24 mouse cellular contexts compared by ENCODE assay signal in genomic region chrX:99011281-99011680, GRCm38 (mm10). TPM values are rescaled to one million over a fixed set of nuclear protein-coding genes. Genes with fewer than 3 reads are reported as not detected.
DNase-seq lines count a peak whose midpoint lies in the region; TF ChIP-seq lines count a peak whose summit lies in the region.
"Had no signal": no experiment of that assay in that cellular context is flagged by ENCODE, and none has a peak within 500 bp of the region (broad histone marks: within the 10 kb centered on the region; RNA-seq: fewer than 3 reads in every experiment).

No protein-coding gene starts in this region.

- H3K4me1 ChIP-seq in heart, adult 2 months (ENCODE audit: control insufficient read depth, insufficient read depth, low read length), result no peaks in the 10 kb centered on the region; the same call in 1 of the 2 replicates
- H3K4me1 ChIP-seq: embryonic facial prominence, embryonic 13.5 days; embryonic facial prominence, embryonic 15.5 days; forebrain, embryonic 10.5 days; forebrain, embryonic 12.5 days had no signal

- TF ChIP-seq EP300 in heart, adult 2 months (IDR thresholded peaks at IDR 0.05; ENCODE audit: insufficient read depth, low read depth, low read length), result no peak

- TF ChIP-seq POLR2A in heart, adult 2 months (IDR thresholded peaks at IDR 0.05; ENCODE audit: insufficient read depth, low read depth, low read length), result no peak

- peak overlapping the region; percentile 12; the same call in 1 of the 2 replicates for H3K27ac ChIP-seq in gastrocnemius, adult 2 months
- peak overlapping the region; percentile 33 for H3K27ac ChIP-seq in heart, adult 2 months
- H3K27ac ChIP-seq: embryonic facial prominence, embryonic 13.5 days; embryonic facial prominence, embryonic 15.5 days; forebrain, embryonic 10.5 days; forebrain, embryonic 12.5 days had no signal

- no peak overlapping the region for H3K4me3 ChIP-seq in gastrocnemius, adult 2 months
- no peak overlapping the region for H3K4me3 ChIP-seq in heart, adult 2 months
- H3K4me3 ChIP-seq: embryonic facial prominence, embryonic 13.5 days; embryonic facial prominence, embryonic 15.5 days; erythroblast, embryonic 14.5 days; forebrain, embryonic 10.5 days; forebrain, embryonic 12.5 days had no signal

- 34% methylated on average over 3 of the region's 3 CpGs for WGBS in heart, adult 2 months

- H3K27me3 ChIP-seq in heart, adult 2 months (ENCODE audit: control insufficient read depth, insufficient read depth, low read length), result no peaks in the 10 kb centered on the region
- H3K27me3 ChIP-seq: CH12.LX had no signal

- no peak for DNase-seq in gastrocnemius, adult 2 months
- DNase-seq in gastrocnemius, postnatal 4 days (ENCODE audit: low spot score in 2 of 2), result no peak
- no peak for DNase-seq in heart, adult 2 months
- DNase-seq in heart, postnatal 36 days, result no peak
- peak; percentile 24 for DNase-seq in testis, postnatal 14 days (ENCODE audit: low spot score)
- DNase-seq in testis, postnatal 10 days (ENCODE audit: low spot score), result no peak
- DNase-seq: adrenal gland, adult 2 months; adrenal gland, postnatal 10 days; adrenal gland, postnatal 25 days; B cell, adult 2 months; cerebellum, adult 11 months; cerebellum, adult 18-20 months; cerebellum, adult 8-10 months; cerebellum, adult 9-11 months; cerebellum, postnatal 14 days; cerebellum, postnatal 36 days; embryo, embryonic 11 days had no signal

- no peak for TF ChIP-seq CTCF in gastrocnemius, adult 2 months (IDR thresholded peaks at IDR 0.05)
- no peak for TF ChIP-seq CTCF in heart, adult 2 months (IDR thresholded peaks at IDR 0.05)

- intact Hi-C loops in gastrocnemius, adult 2 months (cut with DNase I), result no loop called here
- intact Hi-C loops in heart, adult 2 months (cut with DNase I), result loop anchor here (2.0 kb wide), 1 partner anchor 54 kb away; no protein-coding TSS in a partner anchor
- intact Hi-C loops in heart, postnatal 36 days (cut with DNase I), result no loop called here

- no peaks in the 10 kb centered on the region for H3K79me2 ChIP-seq in heart, adult 2 months (replicated peaks; ENCODE audit: control insufficient read depth, insufficient read depth, low read length)

- no peak overlapping the region for H3K9ac ChIP-seq in heart, adult 2 months (ENCODE audit: low read depth, low read length)
- H3K9ac ChIP-seq: embryonic facial prominence, embryonic 13.5 days; embryonic facial prominence, embryonic 15.5 days; forebrain, embryonic 12.5 days had no signal

- H3K36me3 ChIP-seq in heart, adult 2 months (ENCODE audit: control insufficient read depth, insufficient read depth, low read length), result no peaks in the 10 kb centered on the region
- H3K36me3 ChIP-seq: embryonic facial prominence, embryonic 13.5 days; embryonic facial prominence, embryonic 15.5 days; forebrain, embryonic 10.5 days; forebrain, embryonic 12.5 days; G1E had no signal

RNA-seq across cellular contexts. Expression of gene Stard8, which starts 8.2 kb away (rescaled TPM):
- total RNA-seq in gastrocnemius, adult 2 months (2021), result 10 to 100 TPM; 11.1 to 18.2 TPM
- total RNA-seq in gastrocnemius, postnatal 4 days (2021), result 10 to 100 TPM; 46.7 to 47.7 TPM
- 10 to 100 TPM; 29.2 to 32.3 TPM for total RNA-seq in heart, adult 2 months (2021)
- 36.2 and 50.3 TPM in 2 replicates for polyA plus RNA-seq in heart, adult 2 months (2012; rRNA removed)
- total RNA-seq in heart, postnatal 36 days (2021), result 10 to 100 TPM; 31.6 to 32.2 TPM
